18 mouse cellular contexts compared by ENCODE assay signal in the genomic region with DNA sequence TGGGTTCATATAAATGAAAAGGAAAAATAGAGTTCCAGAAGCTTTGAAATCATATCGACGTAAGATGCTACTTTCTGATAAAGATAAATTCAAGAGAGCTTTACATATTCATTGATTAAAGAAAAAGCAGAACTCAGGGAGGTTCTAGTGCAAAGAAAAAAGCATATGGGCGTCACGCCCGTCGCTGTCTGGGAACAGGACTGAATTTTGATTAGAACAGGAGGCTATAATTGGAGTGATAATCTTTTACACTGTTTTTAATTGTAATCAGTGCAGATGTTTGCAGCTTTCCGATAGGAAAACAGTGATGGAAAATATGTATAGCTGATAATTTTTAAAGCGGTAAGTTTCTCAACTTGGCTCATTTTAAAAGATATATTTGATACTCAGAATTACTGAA.
DNase-seq lines count a peak whose midpoint lies in the region; ATAC-seq and TF ChIP-seq lines count a peak whose summit lies in the region.
"Had no signal": no experiment of that assay in that cellular context is flagged by ENCODE, and none has a peak within 500 bp of the region (broad histone marks: within the 10 kb centered on the region; RNA-seq: fewer than 3 reads in every experiment).

No protein-coding gene starts in this region.

- DNase-seq in cerebellum, adult 2 months, result peak; percentile 43 to 47
- no peak for DNase-seq in cerebellum, adult 9-11 months
- DNase-seq in layer of hippocampus, adult 2 months (ENCODE audit: low spot score in 2 of 2), result peak in 1 of 2 experiments; percentile 56
- no peak for DNase-seq in layer of hippocampus, adult 8-10 months (ENCODE audit: low spot score in 2 of 2)
- peak; percentile 49 to 59 for DNase-seq in cerebellum, postnatal 25 days
- peak; percentile 83 for DNase-seq in forebrain, postnatal 0 days
- no peak for DNase-seq in gastrocnemius, postnatal 14 days
- DNase-seq: adrenal gland, postnatal 10 days; embryo, embryonic 11 days; heart, adult 11 months; liver, postnatal 0 days had no signal

- H3K4me3 ChIP-seq in cerebellum, adult 2 months (replicated peaks; ENCODE audit: insufficient read depth, low read depth, low read length), result peak overlapping the region; percentile 41
- peak overlapping the region; percentile 39 for H3K4me3 ChIP-seq in layer of hippocampus, adult 2 months
- H3K4me3 ChIP-seq in forebrain, postnatal 0 days (ENCODE audit: low read depth, low read length), result no peak overlapping the region
- H3K4me3 ChIP-seq in liver, embryonic 12.5 days, result no peak overlapping the region
- H3K4me3 ChIP-seq: intestine, embryonic 15.5 days; kidney, embryonic 15.5 days; limb, embryonic 13.5 days; myocyte; stomach, embryonic 15.5 days had no signal

- no peak for TF ChIP-seq POLR2A in cerebellum, adult 2 months (IDR thresholded peaks at IDR 0.05; ENCODE audit: borderline replicate concordance, insufficient read depth, low read length)

- peak overlapping the region; percentile 17; the same call in 1 of the 2 replicates for H3K4me2 ChIP-seq in forebrain, postnatal 0 days (ENCODE audit: low read depth)
- H3K4me2 ChIP-seq in liver, embryonic 12.5 days, result no peak overlapping the region
- H3K4me2 ChIP-seq: intestine, embryonic 15.5 days; kidney, embryonic 15.5 days; limb, embryonic 13.5 days; stomach, embryonic 15.5 days had no signal

- no peaks in the 10 kb centered on the region for H3K9me3 ChIP-seq in forebrain, postnatal 0 days (ENCODE audit: low read length)
- H3K9me3 ChIP-seq in liver, embryonic 12.5 days (replicated peaks), result no peaks in the 10 kb centered on the region
- H3K9me3 ChIP-seq: intestine, embryonic 15.5 days; kidney, embryonic 15.5 days; limb, embryonic 13.5 days; stomach, embryonic 15.5 days had no signal

- ATAC-seq in forebrain, postnatal 0 days, result peak; percentile 18; the same call in 1 of the 2 replicates
- ATAC-seq in liver, embryonic 12.5 days, result no peak
- ATAC-seq: intestine, embryonic 15.5 days; liver, postnatal 0 days had no signal

- TF ChIP-seq CTCF in cerebellum, adult 2 months (IDR thresholded peaks at IDR 0.05; ENCODE audit: borderline replicate concordance, insufficient read depth, low read depth, low read length), result no peak
- no peak for TF ChIP-seq CTCF in layer of hippocampus, adult 2 months (conservative IDR thresholded peaks at IDR 0.05)
- TF ChIP-seq CTCF in forebrain, postnatal 0 days (IDR thresholded peaks at IDR 0.05; ENCODE audit: low read depth), result no peak

- H3K9ac ChIP-seq in forebrain, postnatal 0 days, result peak overlapping the region; percentile 44; the same call in 1 of the 2 replicates
- H3K9ac ChIP-seq in liver, embryonic 12.5 days, result no peak overlapping the region
- H3K9ac ChIP-seq: intestine, embryonic 15.5 days; kidney, embryonic 15.5 days; limb, embryonic 13.5 days; liver, postnatal 0 days; stomach, embryonic 15.5 days had no signal

- intact Hi-C loops in gastrocnemius, postnatal 14 days (cut with DNase I; ENCODE audit: low total_unique reads), result no loop called here

- H3K27ac ChIP-seq in cerebellum, adult 2 months (ENCODE audit: insufficient read depth, low read length), result peak overlapping the region; percentile 64; the same call in 1 of the 2 replicates
- H3K27ac ChIP-seq in layer of hippocampus, adult 2 months, result peak overlapping the region; percentile 98
- H3K27ac ChIP-seq in forebrain, postnatal 0 days (ENCODE audit: low read depth, low read length), result peak overlapping the region; percentile 82
- H3K27ac ChIP-seq in liver, embryonic 12.5 days, result no peak overlapping the region
- H3K27ac ChIP-seq: intestine, embryonic 15.5 days; kidney, embryonic 15.5 days; limb, embryonic 13.5 days; stomach, embryonic 15.5 days had no signal

- 10% methylated on average over 8 of the region's 8 CpGs for WGBS in cerebellum, adult 2 months
- WGBS in forebrain, postnatal 0 days, result 18% methylated on average over 8 of the region's 8 CpGs
- 53% methylated on average over 8 of the region's 8 CpGs for WGBS in liver, embryonic 12.5 days (ENCODE audit: insufficient replicate concordance)

- H3K4me1 ChIP-seq in cerebellum, adult 2 months (ENCODE audit: control insufficient read depth, insufficient read depth, low read length), result no peaks in the 10 kb centered on the region
- peaks cover 6% of the 10 kb centered on the region for H3K4me1 ChIP-seq in forebrain, postnatal 0 days (ENCODE audit: insufficient read depth)
- H3K4me1 ChIP-seq in liver, embryonic 12.5 days, result no peaks in the 10 kb centered on the region
- H3K4me1 ChIP-seq: intestine, embryonic 15.5 days; kidney, embryonic 15.5 days; limb, embryonic 13.5 days; stomach, embryonic 15.5 days had no signal

- H3K36me3 ChIP-seq in forebrain, postnatal 0 days (ENCODE audit: insufficient read depth), result no peaks in the 10 kb centered on the region
- H3K36me3 ChIP-seq in liver, embryonic 12.5 days, result no peaks in the 10 kb centered on the region
- H3K36me3 ChIP-seq: intestine, embryonic 15.5 days; kidney, embryonic 15.5 days; limb, embryonic 13.5 days; stomach, embryonic 15.5 days had no signal

- no peaks in the 10 kb centered on the region for H3K27me3 ChIP-seq in cerebellum, adult 2 months (ENCODE audit: control insufficient read depth, insufficient read depth, low read length)
- no peaks in the 10 kb centered on the region for H3K27me3 ChIP-seq in forebrain, postnatal 0 days (ENCODE audit: insufficient read depth, low read length)
- no peaks in the 10 kb centered on the region; the same call in 1 of the 2 replicates for H3K27me3 ChIP-seq in liver, embryonic 12.5 days (replicated peaks)
- H3K27me3 ChIP-seq: CH12.LX; intestine, embryonic 15.5 days; limb, embryonic 13.5 days; stomach, embryonic 15.5 days had no signal

Comparison
In these comparisons a context has a peak if more than half of its experiments do, and no peak if none do; other contexts are left out.
1. DNase-seq: peak in cerebellum, adult 2 months (2 of 2), cerebellum, postnatal 25 days (2 of 2) and forebrain, postnatal 0 days (single experiment); none in cerebellum, adult 9-11 months (single experiment), layer of hippocampus, adult 8-10 months (0 of 2) and gastrocnemius, postnatal 14 days (single experiment).
2. H3K4me3 ChIP-seq: peak in cerebellum, adult 2 months (single experiment) and layer of hippocampus, adult 2 months (single experiment); none in forebrain, postnatal 0 days (single experiment) and liver, embryonic 12.5 days (single experiment).